Mouse (Mus musculus): ENCODE measurements at regions not wholly inside any gene's neighbourhood (a gene's known extent, or its start where the extent isn't known, plus 50 kb on each side); places are given as distances from the start of the nearest gene placed in this dataset.
"Not testable (repeated sequence)": the region's sequence is repeated elsewhere in the genome, so short reads cannot be mapped to it uniquely, and the experiment has no call there.

- 77% methylated on average over 2 of the region's 2 CpGs for WGBS
- Histone ChIP-seq H3K9me3 (replicated peaks) (no peaks in the 10 kb centered on the region), H3K36me3 (no peaks in the 10 kb centered on the region), H3K4me2 (no peak overlapping the region), H3K4me3 (replicated peaks) (no peak overlapping the region), H3K9ac (no peak overlapping the region), H3K27ac (no peak overlapping the region), H3K4me1 (no peaks in the 10 kb centered on the region), H3K27me3 (no peaks in the 10 kb centered on the region)
- ATAC-seq (replicated peaks; ENCODE audit: low FRiP score) = no peak
Observed at GRCm38 (mm10) chr15:9954941-9955340, 206.3 kb upstream of the Spef2 start.

- H3K9ac ChIP-seq = no peak overlapping the region
- H3K4me3 ChIP-seq (replicated peaks) = no peak overlapping the region
- WGBS = 36% methylated on average over 4 of the region's 4 CpGs
- H3K27me3 ChIP-seq = no peaks in the 10 kb centered on the region
- no peak overlapping the region for H3K27ac ChIP-seq
- H3K4me1 ChIP-seq = no peaks in the 10 kb centered on the region
- H3K36me3 ChIP-seq = no peaks in the 10 kb centered on the region
- H3K9me3 ChIP-seq (replicated peaks) = no peaks in the 10 kb centered on the region
- peak; percentile 79 for ATAC-seq (replicated peaks; ENCODE audit: low FRiP score)
- H3K4me2 ChIP-seq = no peak overlapping the region
Observed at GRCm38 (mm10) chr15:9974999-9975398, 202.0 kb upstream of the Prlr start.

GRCm38 (mm10) chr15:10011289-10012234 is 165.5 kb upstream of the Prlr start:
- no peaks in the 10 kb centered on the region for H3K9me3 ChIP-seq (replicated peaks)
- no peak overlapping the region for H3K4me2 ChIP-seq
- H3K27me3 ChIP-seq = no peaks in the 10 kb centered on the region
- H3K9ac ChIP-seq = no peak overlapping the region
- H3K4me3 ChIP-seq (replicated peaks) = no peak overlapping the region
- no peaks in the 10 kb centered on the region for H3K36me3 ChIP-seq
- no peak for ATAC-seq (replicated peaks; ENCODE audit: low FRiP score)
- no peaks in the 10 kb centered on the region for H3K4me1 ChIP-seq
- WGBS = 70% methylated on average over 7 of the region's 7 CpGs
- no peak overlapping the region for H3K27ac ChIP-seq

- H3K9ac ChIP-seq = no peak overlapping the region
- H3K4me1 ChIP-seq = no peaks in the 10 kb centered on the region
- no peak overlapping the region for H3K4me2 ChIP-seq
- no peak overlapping the region for H3K4me3 ChIP-seq (replicated peaks)
- H3K36me3 ChIP-seq = no peaks in the 10 kb centered on the region
- no peak for ATAC-seq (replicated peaks; ENCODE audit: low FRiP score)
- H3K27ac ChIP-seq = no peak overlapping the region
- no peaks in the 10 kb centered on the region for H3K27me3 ChIP-seq
- no peaks in the 10 kb centered on the region for H3K9me3 ChIP-seq (replicated peaks)
Observed at GRCm38 (mm10) chr15:10017216-10017615, 159.8 kb upstream of the Prlr start.

GRCm38 (mm10) chr15:10029902-10030301 is 147.1 kb upstream of the Prlr start:
- H3K4me2 ChIP-seq = no peak overlapping the region
- no peaks in the 10 kb centered on the region for H3K27me3 ChIP-seq
- H3K27ac ChIP-seq = no peak overlapping the region
- H3K4me3 ChIP-seq (replicated peaks) = no peak overlapping the region
- 73% methylated on average over 4 of the region's 4 CpGs for WGBS
- no peaks in the 10 kb centered on the region for H3K9me3 ChIP-seq (replicated peaks)
- H3K4me1 ChIP-seq = no peaks in the 10 kb centered on the region
- H3K36me3 ChIP-seq = no peaks in the 10 kb centered on the region
- H3K9ac ChIP-seq = no peak overlapping the region
- no peak for ATAC-seq (replicated peaks; ENCODE audit: low FRiP score)

GRCm38 (mm10) chr15:10035561-10035960 is 141.5 kb upstream of the Prlr start:
- no peak overlapping the region for H3K4me2 ChIP-seq
- 73% methylated on average over 1 of the region's 1 CpGs for WGBS
- H3K9ac ChIP-seq = no peak overlapping the region
- no peaks in the 10 kb centered on the region for H3K9me3 ChIP-seq (replicated peaks)
- H3K4me3 ChIP-seq (replicated peaks) = no peak overlapping the region
- H3K27ac ChIP-seq = no peak overlapping the region
- ATAC-seq (replicated peaks; ENCODE audit: low FRiP score) = no peak
- no peaks in the 10 kb centered on the region for H3K27me3 ChIP-seq
- H3K4me1 ChIP-seq = no peaks in the 10 kb centered on the region
- no peaks in the 10 kb centered on the region for H3K36me3 ChIP-seq

- not testable (repeated sequence) for H3K4me3 ChIP-seq (replicated peaks); H3K4me1 ChIP-seq; H3K27ac ChIP-seq; H3K27me3 ChIP-seq; H3K36me3 ChIP-seq; H3K4me2 ChIP-seq; H3K9me3 ChIP-seq (replicated peaks); H3K9ac ChIP-seq; ATAC-seq (replicated peaks; ENCODE audit: low FRiP score)
- 86% methylated on average over 2 of the region's 2 CpGs for WGBS
Observed at GRCm38 (mm10) chr15:10036576-10036975, 140.5 kb upstream of the Prlr start.

GRCm38 (mm10) chr15:10073580-10073979 is 103.5 kb upstream of the Prlr start:
- Histone ChIP-seq H3K9me3 (replicated peaks) (no peaks in the 10 kb centered on the region), H3K27ac (no peak overlapping the region), H3K9ac (no peak overlapping the region), H3K4me3 (replicated peaks) (no peak overlapping the region), H3K36me3 (no peaks in the 10 kb centered on the region), H3K27me3 (no peaks in the 10 kb centered on the region), H3K4me1 (no peaks in the 10 kb centered on the region), H3K4me2 (no peak overlapping the region)
- ATAC-seq (replicated peaks; ENCODE audit: low FRiP score) = no peak
- 90% methylated on average over 2 of the region's 2 CpGs for WGBS

GRCm38 (mm10) chr15:10074916-10075315 is 102.1 kb upstream of the Prlr start:
- ATAC-seq (replicated peaks; ENCODE audit: low FRiP score) = no peak
- H3K9ac ChIP-seq = no peak overlapping the region
- no peaks in the 10 kb centered on the region for H3K9me3 ChIP-seq (replicated peaks)
- no peak overlapping the region for H3K27ac ChIP-seq
- H3K4me1 ChIP-seq = no peaks in the 10 kb centered on the region
- no peaks in the 10 kb centered on the region for H3K36me3 ChIP-seq
- no peaks in the 10 kb centered on the region for H3K27me3 ChIP-seq
- H3K4me3 ChIP-seq (replicated peaks) = no peak overlapping the region
- 78% methylated on average over 9 of the region's 9 CpGs for WGBS
- no peak overlapping the region for H3K4me2 ChIP-seq

GRCm38 (mm10) chr15:10075391-10076060 is 101.5 kb upstream of the Prlr start:
- Histone ChIP-seq H3K9me3 (replicated peaks) (no peaks in the 10 kb centered on the region), H3K4me1 (no peaks in the 10 kb centered on the region), H3K27ac (no peak overlapping the region), H3K27me3 (no peaks in the 10 kb centered on the region), H3K36me3 (no peaks in the 10 kb centered on the region), H3K4me3 (replicated peaks) (no peak overlapping the region), H3K4me2 (no peak overlapping the region), H3K9ac (no peak overlapping the region)
- ATAC-seq (replicated peaks; ENCODE audit: low FRiP score) = no peak
- WGBS = 55% methylated on average over 10 of the region's 10 CpGs

- no peaks in the 10 kb centered on the region for H3K36me3 ChIP-seq
- no peak overlapping the region for H3K4me3 ChIP-seq (replicated peaks)
- WGBS = 85% methylated on average over 1 of the region's 1 CpGs
- H3K9me3 ChIP-seq (replicated peaks) = no peaks in the 10 kb centered on the region
- no peaks in the 10 kb centered on the region for H3K4me1 ChIP-seq
- no peak overlapping the region for H3K4me2 ChIP-seq
- H3K27ac ChIP-seq = no peak overlapping the region
- no peaks in the 10 kb centered on the region for H3K27me3 ChIP-seq
- no peak for ATAC-seq (replicated peaks; ENCODE audit: low FRiP score)
- H3K9ac ChIP-seq = no peak overlapping the region
Observed at GRCm38 (mm10) chr15:10076061-10076400, 101.0 kb upstream of the Prlr start.

- Histone ChIP-seq H3K27ac (no peak overlapping the region), H3K4me3 (replicated peaks) (no peak overlapping the region), H3K27me3 (no peaks in the 10 kb centered on the region), H3K9me3 (replicated peaks) (no peaks in the 10 kb centered on the region), H3K4me1 (no peaks in the 10 kb centered on the region), H3K36me3 (no peaks in the 10 kb centered on the region), H3K9ac (no peak overlapping the region), H3K4me2 (no peak overlapping the region)
- 90% methylated on average over 2 of the region's 2 CpGs for WGBS
- no peak for ATAC-seq (replicated peaks; ENCODE audit: low FRiP score)
Observed at GRCm38 (mm10) chr15:10078434-10078833, 98.6 kb upstream of the Prlr start.
